Mouse (Mus musculus): ENCODE measurements at regions not wholly inside any gene's neighbourhood (a gene's known extent, or its start where the extent isn't known, plus 50 kb on each side); places are given as distances from the start of the nearest gene placed in this dataset.

DNA sequence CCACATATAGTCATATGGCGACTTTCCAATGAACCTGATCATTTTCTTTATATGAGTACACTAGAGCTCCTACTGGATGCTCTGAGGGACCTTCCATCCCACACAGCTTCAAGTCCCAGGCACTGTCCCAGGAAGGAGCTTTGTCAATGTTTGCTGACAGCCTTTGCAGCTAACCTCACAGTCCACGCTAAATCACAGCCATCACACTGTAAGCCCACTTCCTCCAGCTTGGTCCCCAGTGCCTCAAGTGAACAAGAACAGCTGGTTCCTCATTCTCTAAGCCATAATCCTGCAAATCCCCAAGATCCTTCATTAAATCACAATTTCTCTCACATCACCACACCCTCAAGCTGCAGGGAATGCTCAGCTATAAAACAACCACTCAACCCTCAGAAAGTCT is 222.6 kb downstream of the Clic5 start:
- H3K9ac ChIP-seq (replicated peaks), result no peak overlapping the region
- no peaks in the 10 kb centered on the region for H3K9me3 ChIP-seq (ENCODE audit: control insufficient read depth, low read length)
- DNase-seq (ENCODE audit: low read depth in 3 of 3, low spot score in 3 of 3), result no peak
- WGBS (ENCODE audit: insufficient replicate concordance), result 41% methylated on average over 2 of the region's 2 CpGs
- TF ChIP-seq EP300 (IDR thresholded peaks at IDR 0.05; ENCODE audit: low read depth) (no peak), CTCF (IDR thresholded peaks at IDR 0.05; ENCODE audit: low read depth) (no peak)
- H3K4me3 ChIP-seq (ENCODE audit: insufficient read depth in 1 of 2, low read depth in 2 of 2, low read length in 2 of 2), result no peak overlapping the region
- H3K36me3 ChIP-seq (replicated peaks; ENCODE audit: control insufficient read depth, insufficient read depth, low read depth), result no peaks in the 10 kb centered on the region
- H3K27me3 ChIP-seq (ENCODE audit: control insufficient read depth, insufficient read depth, low read length), result no peaks in the 10 kb centered on the region
- H3K4me2 ChIP-seq (ENCODE audit: low read depth), result no peak overlapping the region
- no peaks in the 10 kb centered on the region for H3K4me1 ChIP-seq (replicated peaks; ENCODE audit: control insufficient read depth in 2 of 2, insufficient read depth in 2 of 2, low read length in 1 of 2)
- no peak for ATAC-seq (ENCODE audit: insufficient read depth)
- H3K27ac ChIP-seq, result no peak overlapping the region

- no peak overlapping the region for H3K4me2 ChIP-seq (ENCODE audit: low read depth)
- 39% methylated on average over 11 of the region's 11 CpGs for WGBS (ENCODE audit: insufficient replicate concordance)
- DNase-seq (ENCODE audit: low read depth in 3 of 3, low spot score in 3 of 3), result no peak
These were observed 230.5 kb downstream of the Clic5 start for GRCm38 (mm10) chr17:44418676-44419404.

GRCm38 (mm10) chr17:44419405-44419729 is 231.0 kb downstream of the Clic5 start:
- H3K4me2 ChIP-seq (ENCODE audit: low read depth), result no peak overlapping the region
- H3K4me3 ChIP-seq (ENCODE audit: insufficient read depth in 1 of 2, low read depth in 2 of 2, low read length in 2 of 2), result no peak overlapping the region
- H3K9me3 ChIP-seq (ENCODE audit: control insufficient read depth, low read length), result no peaks in the 10 kb centered on the region
- H3K27me3 ChIP-seq (ENCODE audit: control insufficient read depth, insufficient read depth, low read length), result no peaks in the 10 kb centered on the region
- WGBS (ENCODE audit: insufficient replicate concordance), result 74% methylated on average over 7 of the region's 7 CpGs
- no peak overlapping the region for H3K27ac ChIP-seq
- no peaks in the 10 kb centered on the region for H3K4me1 ChIP-seq (replicated peaks; ENCODE audit: control insufficient read depth in 2 of 2, insufficient read depth in 2 of 2, low read length in 1 of 2)
- ATAC-seq (ENCODE audit: insufficient read depth) (no peak), DNase-seq (ENCODE audit: low read depth in 3 of 3, low spot score in 3 of 3) (no peak)
- H3K9ac ChIP-seq (replicated peaks), result no peak overlapping the region
- TF ChIP-seq CTCF (IDR thresholded peaks at IDR 0.05; ENCODE audit: low read depth) (no peak), EP300 (IDR thresholded peaks at IDR 0.05; ENCODE audit: low read depth) (no peak)
- H3K36me3 ChIP-seq (replicated peaks; ENCODE audit: control insufficient read depth, insufficient read depth, low read depth), result no peaks in the 10 kb centered on the region

More at GRCm38 (mm10) chr17:44418676-44419404, 230.5 kb downstream of the Clic5 start:
- Histone ChIP-seq H3K27ac (no peak overlapping the region), H3K9ac (replicated peaks) (no peak overlapping the region), H3K27me3 (ENCODE audit: control insufficient read depth, insufficient read depth, low read length) (no peaks in the 10 kb centered on the region), H3K9me3 (ENCODE audit: control insufficient read depth, low read length) (no peaks in the 10 kb centered on the region), H3K4me3 (ENCODE audit: insufficient read depth in 1 of 2, low read depth in 2 of 2, low read length in 2 of 2) (no peak overlapping the region), H3K36me3 (replicated peaks; ENCODE audit: control insufficient read depth, insufficient read depth, low read depth) (no peaks in the 10 kb centered on the region), H3K4me1 (replicated peaks; ENCODE audit: control insufficient read depth in 2 of 2, insufficient read depth in 2 of 2, low read length in 1 of 2) (no peaks in the 10 kb centered on the region)
- TF ChIP-seq EP300 (IDR thresholded peaks at IDR 0.05; ENCODE audit: low read depth) (no peak), CTCF (IDR thresholded peaks at IDR 0.05; ENCODE audit: low read depth) (no peak)
- no peak for ATAC-seq (ENCODE audit: insufficient read depth)

DNA sequence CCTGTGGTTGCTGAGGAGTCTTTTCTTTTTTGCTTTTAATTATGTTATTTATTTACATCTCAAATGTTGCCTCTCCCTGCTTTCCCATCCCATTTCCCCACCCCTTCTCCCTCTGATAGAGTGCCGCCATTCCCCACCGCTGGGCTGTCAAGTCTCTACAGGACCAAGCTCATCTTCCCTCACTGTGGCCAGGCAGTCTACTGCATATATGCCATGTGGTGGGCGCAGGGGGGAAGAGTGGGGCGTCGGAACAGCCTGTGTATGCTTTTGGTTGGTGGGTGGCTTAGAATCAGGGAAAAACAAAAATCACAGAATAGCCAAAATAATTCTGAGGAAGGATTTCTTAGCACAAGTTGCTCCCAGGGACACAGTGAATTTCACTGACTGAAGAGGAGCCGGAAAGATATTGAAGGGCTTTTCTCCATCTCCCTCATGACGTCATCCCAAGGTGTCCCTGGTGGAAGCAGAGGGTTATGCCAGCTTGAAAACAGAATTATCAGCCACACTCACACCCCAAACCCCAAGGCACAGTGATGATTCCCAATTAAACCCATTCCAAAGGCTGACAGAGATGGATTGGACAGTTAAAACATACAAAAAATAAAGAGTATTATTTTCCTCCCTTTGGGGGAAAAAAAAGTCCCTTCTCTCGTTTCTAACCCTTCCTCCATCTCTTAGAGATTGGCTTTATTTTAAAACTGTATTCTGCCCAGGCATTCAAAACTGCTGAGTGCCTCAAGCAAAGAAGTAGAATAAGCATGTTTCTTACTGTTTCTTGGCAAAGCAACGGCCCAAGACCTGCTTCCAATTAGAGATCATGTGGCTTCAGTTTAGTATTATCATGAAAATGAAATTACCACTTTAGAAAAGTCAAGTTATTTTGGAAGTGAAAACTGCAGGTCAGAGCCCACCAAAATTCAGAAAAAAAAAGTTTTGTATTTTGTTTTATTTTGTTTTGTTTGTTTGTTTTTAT is 232.0 kb downstream of the Clic5 start:
- 66% methylated on average over 9 of the region's 9 CpGs for WGBS (ENCODE audit: insufficient replicate concordance)
- DNase-seq (ENCODE audit: low read depth in 3 of 3, low spot score in 3 of 3) (no peak), ATAC-seq (ENCODE audit: insufficient read depth) (no peak)
- Histone ChIP-seq H3K4me3 (ENCODE audit: insufficient read depth in 1 of 2, low read depth in 2 of 2, low read length in 2 of 2) (no peak overlapping the region), H3K4me2 (ENCODE audit: low read depth) (no peak overlapping the region), H3K9me3 (ENCODE audit: control insufficient read depth, low read length) (no peaks in the 10 kb centered on the region), H3K9ac (replicated peaks) (no peak overlapping the region), H3K4me1 (replicated peaks; ENCODE audit: control insufficient read depth in 2 of 2, insufficient read depth in 2 of 2, low read length in 1 of 2) (no peaks in the 10 kb centered on the region), H3K27ac (no peak overlapping the region), H3K27me3 (ENCODE audit: control insufficient read depth, insufficient read depth, low read length) (no peaks in the 10 kb centered on the region), H3K36me3 (replicated peaks; ENCODE audit: control insufficient read depth, insufficient read depth, low read depth) (no peaks in the 10 kb centered on the region)
- no peak for TF ChIP-seq CTCF (IDR thresholded peaks at IDR 0.05; ENCODE audit: low read depth)
- no peak for TF ChIP-seq EP300 (IDR thresholded peaks at IDR 0.05; ENCODE audit: low read depth)

DNA sequence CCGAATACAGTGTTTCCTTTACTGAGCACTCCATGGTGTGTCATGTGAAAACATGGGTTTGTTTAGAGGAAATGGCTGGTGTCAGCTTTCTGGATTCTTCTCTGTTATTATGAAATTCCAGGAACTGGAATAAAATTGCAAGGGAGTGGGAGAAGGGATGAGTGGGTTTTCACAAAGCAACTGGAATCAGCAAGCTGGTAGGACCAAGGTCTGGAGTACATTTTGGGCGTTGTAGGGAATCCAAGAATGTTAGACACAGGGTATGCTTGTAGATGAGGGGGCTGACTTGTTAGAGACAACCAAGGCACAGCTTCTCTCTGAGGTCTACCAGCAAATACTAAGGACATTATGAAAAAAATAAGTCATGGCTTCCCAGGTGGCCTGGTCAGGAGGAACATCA is 233.8 kb downstream of the Clic5 start:
- no peaks in the 10 kb centered on the region for H3K36me3 ChIP-seq (replicated peaks; ENCODE audit: control insufficient read depth, insufficient read depth, low read depth)
- TF ChIP-seq CTCF (IDR thresholded peaks at IDR 0.05; ENCODE audit: low read depth), result no peak
- TF ChIP-seq EP300 (IDR thresholded peaks at IDR 0.05; ENCODE audit: low read depth), result no peak
- H3K4me3 ChIP-seq (ENCODE audit: insufficient read depth in 1 of 2, low read depth in 2 of 2, low read length in 2 of 2), result no peak overlapping the region
- no peak overlapping the region for H3K9ac ChIP-seq (replicated peaks)
- no peak overlapping the region for H3K4me2 ChIP-seq (ENCODE audit: low read depth)
- no peaks in the 10 kb centered on the region for H3K4me1 ChIP-seq (replicated peaks; ENCODE audit: control insufficient read depth in 2 of 2, insufficient read depth in 2 of 2, low read length in 1 of 2)
- WGBS (ENCODE audit: insufficient replicate concordance), result 65% methylated on average over 2 of the region's 2 CpGs
- DNase-seq (ENCODE audit: low read depth in 3 of 3, low spot score in 3 of 3) (no peak), ATAC-seq (ENCODE audit: insufficient read depth) (no peak)
- H3K27ac ChIP-seq, result no peak overlapping the region
- H3K9me3 ChIP-seq (ENCODE audit: control insufficient read depth, low read length), result no peaks in the 10 kb centered on the region
- H3K27me3 ChIP-seq (ENCODE audit: control insufficient read depth, insufficient read depth, low read length), result no peaks in the 10 kb centered on the region
